ENCODE assay signal across 17 mouse cellular contexts in the genomic region with DNA sequence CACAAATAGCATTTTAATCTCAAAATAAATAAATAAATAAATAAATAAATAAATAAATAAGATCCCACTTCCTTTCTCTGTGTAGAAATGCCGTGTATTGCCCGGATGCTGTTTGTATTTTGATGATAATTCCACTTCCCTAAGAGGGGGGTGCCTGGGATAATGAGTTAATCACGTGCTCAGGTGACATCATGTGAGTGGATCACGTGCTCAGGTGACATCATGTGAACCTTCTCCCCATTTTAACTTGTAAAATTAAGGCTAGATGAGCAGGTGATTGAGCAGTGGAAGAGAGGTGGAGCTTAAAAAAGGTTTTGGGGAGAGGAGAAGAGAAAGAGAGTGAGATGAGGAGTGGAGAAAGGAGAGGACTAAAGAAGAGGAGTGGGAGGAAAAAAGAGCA.
A peak's percentile ranks its signal among the peaks of the same experiment; 100 is the strongest.
DNase-seq lines count a peak whose midpoint lies in the region; TF ChIP-seq lines count a peak whose summit lies in the region.
"Had no signal": no experiment of that assay in that cellular context is flagged by ENCODE, and none has a peak within 500 bp of the region (broad histone marks: within the 10 kb centered on the region; RNA-seq: fewer than 3 reads in every experiment).

No protein-coding gene starts in this region.

- H3K27me3 ChIP-seq in CH12.LX (replicated peaks): no peaks in the 10 kb centered on the region
- peaks cover 0 to 1% of the 10 kb centered on the region in 2 experiments; a peak in 3 of 4 replicates for H3K27me3 ChIP-seq in MEL (ENCODE audit: control insufficient read depth in 1 of 2, insufficient read depth in 2 of 2, low read length in 2 of 2)

- H3K9ac ChIP-seq in CH12.LX (ENCODE audit: insufficient read depth, low read depth): no peak overlapping the region
- no peak overlapping the region for H3K9ac ChIP-seq in MEL (ENCODE audit: control insufficient read depth, low read depth, low read length, poor library complexity, severe bottlenecking)

- TF ChIP-seq EP300 in CH12.LX (IDR thresholded peaks at IDR 0.05; ENCODE audit: low read length) (no peak), MEL (IDR thresholded peaks at IDR 0.05; ENCODE audit: low read depth in 1 of 2, low read length in 2 of 2) (no peak)

- DNase-seq in CH12.LX (ENCODE audit: extremely low read depth) (no peak), MEL (ENCODE audit: low read depth, low spot score) (no peak)
- no peak for DNase-seq in thymus, postnatal 4 days
- no peak for DNase-seq in cerebellum, adult 9-11 months
- DNase-seq: adrenal gland, adult 2 months; adrenal gland, adult 8-10 months; adrenal gland, postnatal 10 days; adrenal gland, postnatal 14 days; adrenal gland, postnatal 25 days; adrenal gland, postnatal 36 days; B cell, adult 2 months; cerebellum, adult 11 months; cerebellum, adult 11-12 months; cerebellum, adult 18-20 months; cerebellum, adult 2 months; cerebellum, adult 8-10 months had no signal

- H3K79me2 ChIP-seq in CH12.LX (replicated peaks; ENCODE audit: control insufficient read depth, extremely low read depth, insufficient read depth, poor library complexity, severe bottlenecking) (no peaks in the 10 kb centered on the region), MEL (ENCODE audit: control insufficient read depth, insufficient read depth, low read length, poor library complexity) (no peaks in the 10 kb centered on the region)

- TF ChIP-seq CTCF in CH12.LX (conservative IDR thresholded peaks at IDR 0.05 in 1 of 2, IDR thresholded peaks at IDR 0.05 in 1 of 2; ENCODE audit: low read depth in 2 of 2, low read length in 2 of 2) (no peak), MEL (IDR thresholded peaks at IDR 0.05 in 2 of 3, conservative IDR thresholded peaks at IDR 0.05 in 1 of 3; ENCODE audit: control insufficient read depth in 1 of 3, insufficient read depth in 1 of 3, low read depth in 2 of 3, low read length in 3 of 3, poor library complexity in 1 of 3, severe bottlenecking in 1 of 3) (no peak)

- dilution Hi-C loops in CH12.LX (cut with MboI; ENCODE audit: extremely low pct_ligation_motif_present, extremely low pct_unique_long_range_greater_than_20kb, low sequenced_read_pairs): no loop called here

- H3K27ac ChIP-seq in CH12.LX (ENCODE audit: insufficient read depth, low read depth) (no peak overlapping the region), MEL (ENCODE audit: control insufficient read depth, low read depth, low read length) (no peak overlapping the region)

- H3K4me1 ChIP-seq in CH12.LX (ENCODE audit: control insufficient read depth in 1 of 2, insufficient read depth in 2 of 2) (no peaks in the 10 kb centered on the region), MEL (ENCODE audit: control insufficient read depth in 1 of 2, insufficient read depth in 2 of 2, low read length in 2 of 2) (no peaks in the 10 kb centered on the region)

- no peaks in the 10 kb centered on the region for H3K9me3 ChIP-seq in CH12.LX (replicated peaks; ENCODE audit: low read length)
- no peaks in the 10 kb centered on the region for H3K9me3 ChIP-seq in MEL (replicated peaks; ENCODE audit: insufficient read depth, low read length)
- H3K9me3 ChIP-seq: G1E had no signal

- TF ChIP-seq POLR2A in CH12.LX (IDR thresholded peaks at IDR 0.05; ENCODE audit: low read depth, low read length): no peak
- no peak for TF ChIP-seq POLR2A in MEL (IDR thresholded peaks at IDR 0.05; ENCODE audit: control insufficient read depth in 1 of 2, insufficient read depth in 1 of 2, low read depth in 1 of 2, low read length in 2 of 2, poor library complexity in 1 of 2)

- in situ Hi-C loops in CH12.LX (cut with MboI; ENCODE audit: low pct_ligation_motif_present, low pct_unique_long_range_greater_than_20kb, low sequenced_read_pairs): no loop called here

- TF ChIP-seq RAD21 in CH12.LX (IDR thresholded peaks at IDR 0.05; ENCODE audit: low read depth, low read length): no peak
- no peak for TF ChIP-seq RAD21 in MEL (IDR thresholded peaks at IDR 0.05; ENCODE audit: low read depth, low read length)

- H3K4me2 ChIP-seq in CH12.LX (ENCODE audit: insufficient read depth, low read depth, poor library complexity, severe bottlenecking): no peak overlapping the region

- H3K4me3 ChIP-seq in CH12.LX (replicated peaks in 1 of 3; ENCODE audit: low read depth in 2 of 3, low read length in 2 of 3, poor library complexity in 1 of 3) (no peak overlapping the region), MEL (ENCODE audit: control insufficient read depth in 1 of 2, insufficient read depth in 1 of 2, low read depth in 2 of 2, low read length in 2 of 2) (no peak overlapping the region)

- H3K36me3 ChIP-seq in CH12.LX (replicated peaks in 1 of 2; ENCODE audit: control insufficient read depth in 1 of 2, insufficient read depth in 1 of 2, low read length in 1 of 2): no peaks in the 10 kb centered on the region
- H3K36me3 ChIP-seq in MEL (ENCODE audit: control insufficient read depth in 1 of 2, insufficient read depth in 2 of 2, low read length in 2 of 2): no peaks in the 10 kb centered on the region
- H3K36me3 ChIP-seq: G1E had no signal

TF ChIP-seq in CH12.LX, 34 proteins besides CTCF, POLR2A, EP300 and RAD21:
- TF ChIP-seq CHD2 (IDR thresholded peaks at IDR 0.05; ENCODE audit: low read length) (no peak), BHLHE40 (IDR thresholded peaks at IDR 0.05; ENCODE audit: low read depth, low read length) (peak; percentile 83), ZC3H11A (IDR thresholded peaks at IDR 0.05; ENCODE audit: low read depth, low read length) (no peak), MAX (IDR thresholded peaks at IDR 0.05; ENCODE audit: low read length) (0 out of 2 replicates have a peak, but pooled peaks have one; percentile 39), ZKSCAN1 (IDR thresholded peaks at IDR 0.05; ENCODE audit: borderline replicate concordance, low read depth, low read length) (no peak), MAFK (IDR thresholded peaks at IDR 0.05; ENCODE audit: insufficient replicate concordance, low read length) (no peak)

TF ChIP-seq in MEL, 35 proteins besides CTCF, POLR2A, EP300 and RAD21:
- TF ChIP-seq RCOR1 (IDR thresholded peaks at IDR 0.05; ENCODE audit: low read depth, low read length): no peak
- TF ChIP-seq USF1 (IDR thresholded peaks at IDR 0.05; ENCODE audit: low read depth, low read length): peak; percentile 75
- no peak for TF ChIP-seq GATA1 (IDR thresholded peaks at IDR 0.05; ENCODE audit: low read depth, low read length)
- no peak for TF ChIP-seq POLR2AphosphoS2 (IDR thresholded peaks at IDR 0.05; ENCODE audit: low read length)
- 0 out of 4 replicates have a peak, but pooled peaks of 1 of the 2 experiments have one; percentile 46 for TF ChIP-seq USF2 (IDR thresholded peaks at IDR 0.05; ENCODE audit: borderline replicate concordance in 1 of 2, insufficient read depth in 1 of 2, low read depth in 1 of 2, low read length in 2 of 2)
- TF ChIP-seq ZMIZ1 (IDR thresholded peaks at IDR 0.05; ENCODE audit: low read depth, low read length): no peak
- TF ChIP-seq MAX (IDR thresholded peaks at IDR 0.05; ENCODE audit: low read length): peak; percentile 39; the same call in 1 of the 2 replicates
- TF ChIP-seq ZKSCAN1 (IDR thresholded peaks at IDR 0.05; ENCODE audit: low read depth, low read length): no peak
- no peak for TF ChIP-seq GABPA (IDR thresholded peaks at IDR 0.05; ENCODE audit: low read depth, low read length)
- TF ChIP-seq E2F4 (IDR thresholded peaks at IDR 0.05; ENCODE audit: borderline replicate concordance, low read depth, low read length): no peak
- TF ChIP-seq HCFC1 (IDR thresholded peaks at IDR 0.05; ENCODE audit: low read depth, low read length): no peak
- no peak for TF ChIP-seq SIN3A (IDR thresholded peaks at IDR 0.05; ENCODE audit: low read length)
- TF ChIP-seq JUND (IDR thresholded peaks at IDR 0.05; ENCODE audit: low read depth, low read length): no peak

Comparison
In these comparisons a context has a peak if more than half of its experiments do, and no peak if none do; other contexts are left out.
1. Of the 35 proteins assayed by ChIP-seq in both MEL and CH12.LX: peak only in MEL: USF1; only in CH12.LX: BHLHE40; in both: MAX; in neither: 31; mixed calls (peak in some experiments, not most) for 1.